Mouse (Mus musculus) embryo, embryonic 10.5 days (tissue): Measurements from ENCODE around the gene Pafah1b3.

Experiments used
- DNase-seq: peaks from one replicate; pipeline ENCODE4 v3.0.0-alpha.2; 2015; ENCODE audit warnings: low spot score

Pafah1b3 gene

DNA sequence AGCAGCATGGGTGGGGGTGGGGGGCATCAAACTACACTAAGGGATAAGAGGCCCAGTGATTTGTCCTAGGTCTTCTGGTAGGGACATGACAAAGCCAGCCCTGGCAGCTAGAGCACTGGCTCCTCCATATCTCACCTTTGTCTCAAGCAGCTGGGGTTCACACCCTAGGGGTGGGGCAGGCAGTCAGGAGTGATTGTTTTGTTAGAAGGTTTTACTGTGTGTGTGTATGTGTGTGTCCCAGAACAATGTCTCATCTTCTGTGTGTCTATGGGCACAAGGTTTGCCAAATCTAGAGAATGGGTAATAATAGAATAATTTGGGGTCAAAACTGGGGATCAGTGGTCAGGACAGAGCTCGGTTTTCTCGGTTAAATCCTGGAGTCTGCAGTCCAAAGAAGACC lies 7.7 kb upstream of the Pafah1b3 start:
- DNase-seq: no peak

DNA sequence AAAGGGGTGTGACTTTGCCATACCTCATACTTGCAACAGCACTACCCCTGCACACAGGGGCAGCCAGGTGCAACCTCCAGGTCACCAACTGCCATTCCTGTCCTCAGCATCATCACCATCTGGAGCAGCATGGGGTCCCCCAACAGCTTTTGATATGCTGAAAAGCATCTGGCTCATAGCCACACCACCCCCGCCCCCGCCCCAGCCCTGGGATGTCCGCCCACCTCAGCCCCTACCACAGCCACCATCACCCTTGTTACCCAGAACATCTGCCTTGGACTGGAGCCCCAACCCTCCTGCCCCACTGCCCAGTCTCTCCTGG lies 5.9 kb upstream of the Pafah1b3 start:
- no peak for DNase-seq

DNA sequence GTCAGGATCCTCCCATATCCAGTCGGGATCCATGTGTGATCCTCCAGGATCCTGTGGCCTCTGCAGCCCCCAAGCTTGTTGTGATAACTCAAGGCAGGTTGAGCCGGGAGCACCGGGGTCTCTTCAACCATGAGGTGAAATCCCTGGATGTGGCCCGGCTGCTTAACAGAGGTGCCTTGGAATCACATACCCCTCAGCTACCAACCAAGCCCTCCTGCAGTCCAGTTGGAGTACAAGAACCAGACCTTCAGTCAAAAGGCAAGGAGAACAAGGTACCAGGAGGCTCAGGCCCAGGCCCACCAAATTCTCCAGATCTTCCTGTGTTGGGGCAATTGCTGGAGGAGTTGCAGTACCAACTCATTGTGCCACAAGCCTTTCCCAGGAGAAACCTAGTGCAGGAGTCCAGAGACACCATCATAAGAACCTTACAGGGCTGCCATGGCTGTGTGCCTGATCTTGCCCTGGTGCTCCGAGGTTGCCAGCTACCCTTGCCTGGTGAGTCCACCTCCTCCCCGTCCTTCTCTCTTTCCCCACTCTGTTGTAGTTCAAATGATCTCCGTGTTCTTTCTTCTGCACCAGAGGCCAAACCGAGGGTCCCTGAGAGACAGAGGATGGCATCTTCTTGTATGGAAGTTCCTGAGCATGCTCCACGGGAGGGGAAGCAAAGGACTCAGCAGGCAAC lies 5.4 kb upstream of the Pafah1b3 start:
- no peak for DNase-seq

DNA sequence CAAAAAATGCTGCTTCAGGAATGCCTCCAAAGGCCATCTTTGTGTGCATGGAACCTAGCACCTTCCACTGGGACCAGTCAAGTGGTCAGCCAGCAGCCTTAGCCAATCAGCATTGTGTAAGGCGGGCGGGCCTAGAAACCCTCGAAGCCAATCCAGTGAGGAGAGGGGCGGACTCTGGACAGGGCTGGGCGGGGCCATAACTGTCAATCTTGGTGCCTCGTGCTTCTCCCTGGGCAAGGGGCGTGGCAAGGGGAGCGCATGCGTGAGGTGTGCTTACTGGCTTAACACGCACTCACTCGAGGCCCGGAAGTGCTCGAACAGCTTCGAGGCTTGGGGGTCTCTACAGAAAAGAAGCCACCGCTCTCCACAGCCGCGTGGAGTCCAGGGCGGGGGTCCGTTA lies 3.3 kb upstream of the Pafah1b3 start, which contains the start of gene Prr19:
Gene Prr19 (plus strand): TSS at position 349 of the 400 bp plus-strand sequence.
- DNase-seq: peak; percentile 82

DNA sequence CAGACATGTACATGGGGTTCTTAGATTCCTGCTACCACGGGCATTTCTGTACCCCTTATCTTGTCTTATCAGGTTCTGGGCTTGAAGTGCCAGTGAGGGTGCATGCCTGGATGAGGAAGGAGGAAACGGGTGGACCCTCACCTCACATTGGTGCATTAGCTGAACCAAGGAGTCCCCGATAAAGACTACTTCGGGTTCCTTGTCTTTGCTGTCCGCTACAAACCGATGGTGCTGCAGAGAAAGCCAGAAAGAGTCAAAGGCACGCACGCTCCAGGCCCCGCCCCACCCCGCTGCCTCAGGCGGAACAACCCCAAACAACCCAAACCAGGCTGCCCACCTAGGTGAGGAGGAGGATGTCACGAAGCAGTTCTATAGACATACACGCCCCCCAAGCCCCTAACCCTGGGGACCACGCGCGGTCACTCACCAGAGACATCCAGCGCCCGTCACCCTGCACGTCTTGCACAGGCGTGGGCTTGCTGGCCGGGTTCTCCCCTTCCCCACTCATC lies 787 bp downstream of the Pafah1b3 start:
- peak; percentile 60 for DNase-seq

DNA sequence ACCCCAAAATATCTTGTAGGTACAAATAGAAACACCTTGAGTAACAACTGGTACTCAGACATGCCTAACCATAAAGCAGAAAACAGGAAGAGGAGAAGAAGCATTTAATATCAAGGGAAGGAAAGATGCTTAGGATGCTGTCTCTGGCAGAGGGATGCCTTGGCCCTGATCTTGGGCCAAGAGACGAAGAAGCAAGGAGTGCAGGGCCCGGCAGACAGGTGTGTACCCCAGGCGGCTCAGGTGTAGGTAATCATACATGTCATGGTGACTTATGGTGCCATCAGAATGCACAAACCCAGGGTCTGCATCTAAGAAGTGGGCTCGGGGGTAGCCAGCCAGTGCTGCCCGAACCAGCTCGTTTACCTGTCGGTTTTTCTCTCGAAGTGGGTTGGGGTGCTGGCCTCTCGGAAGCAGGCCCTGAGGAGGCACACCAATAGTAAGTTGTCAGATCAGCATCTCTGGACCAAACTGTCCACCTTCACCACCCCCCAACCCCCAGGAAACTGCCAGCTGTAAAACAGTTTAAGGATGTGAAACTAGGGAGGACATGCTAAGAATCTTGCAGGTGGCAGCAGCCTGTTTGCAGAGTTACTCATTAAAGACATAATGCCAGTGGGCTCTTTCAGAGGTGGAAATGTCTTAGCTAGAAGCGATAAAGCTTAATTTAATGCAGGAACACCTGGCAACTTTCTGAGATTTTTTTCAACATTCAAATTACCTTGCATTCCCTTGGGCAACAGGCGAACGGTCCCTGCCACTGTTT lies 2.6 kb downstream of the Pafah1b3 start:
- no peak for DNase-seq

DNA sequence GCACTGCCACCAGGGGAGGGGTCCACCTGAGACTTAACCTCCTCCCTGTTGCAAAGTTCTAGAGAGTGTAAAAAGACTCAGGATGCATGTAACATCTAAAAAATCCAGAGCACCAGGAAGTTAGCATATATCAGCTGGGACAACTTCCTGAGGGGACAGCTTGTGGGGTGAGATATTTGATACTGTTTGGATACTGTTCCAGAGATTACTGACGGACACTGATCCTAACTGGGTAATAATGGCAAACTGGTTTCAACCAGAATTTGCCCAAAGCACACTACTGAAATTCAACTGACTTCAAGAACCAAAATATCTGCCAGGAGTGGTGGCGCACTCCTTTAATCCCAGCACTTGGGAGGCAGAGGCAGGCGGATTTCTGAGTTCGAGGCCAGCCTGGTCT lies 3.3 kb downstream of the Pafah1b3 start:
- DNase-seq: no peak

DNA sequence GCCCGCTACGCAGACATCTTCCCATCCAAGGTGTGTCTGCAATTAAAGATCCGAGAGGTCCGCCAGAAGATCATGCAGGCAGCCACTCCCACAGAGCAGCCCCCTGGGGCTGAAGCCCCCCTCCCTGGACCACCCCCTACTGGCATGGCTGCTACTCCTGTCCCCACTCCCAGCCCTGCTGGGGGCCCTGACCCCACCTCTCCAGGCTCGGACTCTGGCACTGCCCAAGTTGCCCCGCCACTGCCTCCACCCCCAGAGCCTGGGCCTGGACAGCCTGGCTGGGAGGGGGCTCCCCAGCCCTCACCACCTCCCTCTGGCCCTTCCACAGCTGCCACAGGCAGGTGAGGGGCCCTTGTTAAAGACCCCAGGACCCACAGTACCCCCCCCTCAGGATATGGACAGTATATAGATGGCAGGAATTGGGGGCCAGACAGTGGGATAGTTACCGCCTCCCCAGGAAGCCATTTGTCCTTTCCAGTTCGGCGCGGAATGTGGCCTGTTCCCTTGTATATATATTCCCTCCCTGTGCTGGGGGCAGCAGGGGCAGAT lies 4.5 kb downstream of the Pafah1b3 start:
- no peak for DNase-seq

DNA sequence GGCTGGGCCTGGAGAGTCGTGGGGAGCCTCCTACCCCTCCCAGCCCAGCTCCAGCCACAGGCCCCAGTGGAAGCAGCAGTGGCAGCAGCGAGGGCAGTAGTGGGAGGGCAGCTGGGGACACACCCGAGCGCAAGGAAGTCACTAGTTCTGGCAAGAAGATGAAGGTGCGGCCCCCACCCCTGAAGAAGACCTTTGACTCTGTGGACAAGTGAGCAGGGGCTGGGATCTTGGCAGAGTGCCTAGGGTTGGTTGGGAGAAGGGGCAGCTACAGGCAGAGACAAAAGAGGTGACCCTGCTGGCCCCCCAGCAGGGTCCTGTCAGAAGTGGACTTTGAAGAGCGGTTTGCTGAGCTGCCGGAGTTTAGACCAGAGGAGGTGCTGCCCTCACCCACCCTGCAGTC lies 5.7 kb downstream of the Pafah1b3 start:
- DNase-seq: no peak

DNA sequence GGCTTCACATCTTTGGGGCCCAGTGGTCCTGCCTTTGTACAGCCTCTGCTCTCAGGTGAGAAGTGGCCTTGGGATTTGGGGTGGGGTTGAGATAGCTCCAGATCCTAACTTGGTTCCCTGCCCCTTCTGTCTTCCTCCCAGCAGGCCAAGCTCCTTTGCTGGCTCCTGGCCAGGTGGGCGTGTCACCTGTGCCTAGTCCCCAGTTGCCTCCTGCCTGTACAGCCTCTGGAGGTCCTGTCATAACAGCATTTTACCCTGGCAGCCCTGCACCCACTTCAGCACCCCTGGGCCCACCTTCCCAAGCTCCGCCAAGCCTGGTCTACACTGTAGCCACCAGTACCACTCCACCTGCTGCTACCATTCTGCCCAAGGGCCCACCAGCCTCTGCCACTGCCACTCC lies 6.9 kb downstream of the Pafah1b3 start:
- no peak for DNase-seq

DNA sequence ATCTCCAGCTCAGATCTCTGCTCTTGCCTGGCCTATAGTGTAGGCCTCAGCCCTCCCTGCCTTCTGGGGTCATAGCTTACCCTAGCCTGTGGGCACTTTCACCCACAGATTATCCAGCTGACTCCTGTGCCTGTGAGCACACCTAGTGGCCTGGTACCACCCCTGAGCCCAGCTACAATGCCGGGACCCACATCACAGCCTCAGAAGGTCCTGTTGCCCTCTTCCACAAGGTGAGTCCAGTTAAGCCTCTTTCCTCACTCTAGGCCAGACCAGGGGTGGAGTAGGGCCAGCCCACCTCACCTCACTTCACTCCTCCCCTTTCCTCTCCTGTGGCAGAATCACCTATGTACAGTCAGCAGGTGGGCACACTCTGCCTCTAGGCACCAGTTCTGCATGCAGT lies 7.3 kb downstream of the Pafah1b3 start:
- DNase-seq: no peak

DNA sequence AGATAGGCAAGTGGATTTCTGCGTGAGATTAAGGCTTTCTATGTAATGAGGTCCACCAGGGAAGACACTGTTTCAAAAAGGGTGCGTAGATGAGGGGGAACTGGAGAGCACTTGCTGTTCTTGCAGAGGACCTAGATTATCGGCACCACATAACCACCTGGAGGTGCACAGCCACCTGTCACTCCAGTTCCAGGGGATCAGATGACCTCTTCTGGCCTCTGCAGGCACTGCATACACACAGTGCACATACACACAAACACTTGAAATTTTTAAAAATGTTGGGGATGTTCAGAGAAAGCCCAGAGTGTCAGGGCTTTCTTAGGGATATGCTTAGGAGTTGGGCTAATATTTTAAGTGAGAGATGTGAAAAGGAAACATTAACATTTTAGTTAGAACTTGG lies 7.9 kb downstream of the Pafah1b3 start:
- DNase-seq: no peak

DNA sequence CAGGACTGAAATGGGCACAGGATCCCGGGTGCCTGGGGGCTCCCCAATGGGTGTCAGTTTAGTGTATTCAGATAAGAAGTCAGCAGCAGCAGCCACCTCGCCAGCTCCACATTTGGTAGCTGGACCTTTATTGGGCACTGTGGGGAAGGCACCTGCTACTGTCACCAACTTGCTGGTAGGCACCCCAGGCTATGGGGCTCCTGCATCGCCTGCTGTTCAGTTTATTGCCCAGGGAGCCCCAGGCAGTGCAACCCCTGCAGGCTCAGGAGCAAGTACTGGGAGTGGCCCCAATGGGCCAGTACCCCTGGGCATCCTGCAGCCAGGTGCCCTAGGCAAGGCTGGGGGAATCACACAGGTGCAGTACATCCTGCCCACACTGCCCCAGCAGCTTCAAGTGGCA lies 9.1 kb downstream of the Pafah1b3 start:
- no peak for DNase-seq

DNA sequence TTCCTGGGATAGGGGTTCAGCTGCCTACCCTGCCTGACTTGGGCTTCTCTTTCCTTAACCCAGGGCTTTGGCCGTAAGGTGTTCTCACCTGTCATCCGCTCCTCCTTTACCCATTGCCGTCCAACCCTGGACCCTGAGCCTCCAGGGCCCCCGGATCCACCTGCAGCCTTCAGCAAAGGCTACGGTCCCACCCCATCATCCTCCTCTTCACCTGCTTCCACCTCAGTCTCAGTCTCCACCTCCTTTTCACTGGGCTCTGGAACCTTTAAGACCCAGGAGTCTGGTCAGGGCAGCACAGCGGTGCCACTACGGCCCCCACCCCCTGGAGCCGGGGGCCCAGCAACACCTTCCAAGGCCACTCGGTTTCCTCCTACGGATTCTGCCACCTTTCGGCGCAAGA lies 9.8 kb downstream of the Pafah1b3 start:
- DNase-seq: no peak

DNA sequence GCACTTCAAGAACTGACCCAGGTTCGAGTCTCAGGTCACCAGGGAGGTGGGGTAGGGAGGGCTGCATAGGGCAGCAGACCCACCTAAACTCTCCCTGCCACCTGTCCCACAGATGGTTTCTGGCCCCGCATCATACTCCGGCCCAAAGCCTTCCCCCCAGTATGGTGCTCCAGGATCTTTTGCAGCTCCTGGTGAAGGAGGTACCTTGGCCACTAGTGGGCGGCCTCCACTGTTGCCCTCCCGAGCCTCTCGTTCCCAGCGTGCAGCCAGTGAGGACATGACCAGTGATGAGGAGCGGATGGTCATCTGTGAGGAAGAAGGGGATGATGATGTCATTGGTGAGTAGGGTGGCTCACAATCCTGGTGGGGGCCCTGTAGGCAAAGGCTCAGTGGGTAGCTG lies 10.8 kb downstream of the Pafah1b3 start:
- no peak for DNase-seq

DNA sequence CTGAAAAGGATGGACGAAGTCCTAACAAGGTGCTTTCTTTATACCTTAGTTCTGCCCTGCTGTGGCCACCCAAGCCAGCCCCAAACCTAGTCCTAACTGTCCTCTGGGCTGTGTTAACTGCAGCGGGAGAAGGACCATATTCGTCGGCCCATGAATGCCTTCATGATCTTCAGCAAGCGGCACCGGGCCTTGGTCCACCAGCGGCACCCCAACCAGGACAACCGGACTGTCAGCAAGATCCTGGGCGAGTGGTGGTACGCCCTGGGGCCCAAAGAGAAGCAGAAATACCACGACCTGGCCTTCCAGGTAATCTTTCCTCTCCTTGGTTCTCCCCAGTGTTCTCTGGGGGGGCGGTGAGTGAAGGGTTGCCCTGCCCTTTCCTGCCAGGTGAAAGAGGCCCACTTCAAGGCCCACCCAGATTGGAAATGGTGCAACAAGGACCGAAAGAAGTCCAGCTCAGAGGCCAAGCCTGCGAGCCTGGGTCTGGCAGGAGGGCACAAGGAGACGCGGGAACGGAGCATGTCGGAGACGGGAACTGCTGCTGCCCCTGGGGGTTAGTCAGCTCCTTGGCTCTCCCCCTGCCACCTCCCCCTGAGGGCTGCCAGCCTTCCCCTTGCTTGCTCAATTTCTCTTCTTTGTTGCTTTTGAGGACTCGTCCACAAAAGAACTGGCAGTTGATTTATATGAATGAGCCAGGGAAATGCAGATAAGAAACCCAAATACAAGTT lies 12.1 kb downstream of the Pafah1b3 start:
- DNase-seq: no peak

DNA sequence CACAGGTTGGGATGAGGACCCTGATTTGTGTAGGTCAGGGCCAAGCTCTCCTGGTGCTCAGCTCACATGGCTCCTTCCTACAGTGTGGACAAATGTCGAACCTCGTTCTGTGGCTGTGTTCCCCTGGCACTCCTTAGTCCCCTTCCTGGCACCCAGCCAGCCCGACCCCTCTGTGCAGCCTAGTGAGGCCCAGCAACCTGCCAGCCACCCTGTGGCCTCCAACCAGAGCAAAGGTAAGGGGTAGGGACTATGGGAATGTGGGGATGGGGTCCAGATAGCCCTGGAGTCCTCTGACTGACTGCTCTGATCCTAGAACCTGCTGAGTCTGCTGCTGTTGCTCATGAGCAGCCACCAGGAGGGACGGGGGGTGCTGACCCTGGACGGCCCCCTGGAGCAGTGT lies 13.0 kb downstream of the Pafah1b3 start:
- DNase-seq: no peak

DNA sequence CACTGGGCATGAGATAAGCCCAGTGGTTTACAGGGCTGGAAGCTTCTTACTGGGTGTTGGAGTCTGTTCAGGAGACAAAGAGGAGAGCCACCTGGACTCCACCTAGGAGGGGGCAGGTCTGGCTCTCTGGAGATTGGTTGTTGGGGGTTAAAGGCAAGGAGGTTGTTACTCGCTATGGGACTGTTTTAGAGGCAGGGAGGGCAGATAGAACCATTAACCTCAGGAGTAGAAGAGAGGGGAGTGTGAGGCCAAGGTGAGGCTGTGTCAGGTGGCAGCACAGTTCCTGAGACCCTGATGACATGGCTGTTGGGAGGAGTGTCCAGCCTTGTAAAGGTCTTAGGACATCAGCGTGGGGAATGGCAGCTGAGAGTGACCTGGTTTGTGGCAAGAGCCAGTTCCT lies 13.6 kb downstream of the Pafah1b3 start:
- no peak for DNase-seq

DNA sequence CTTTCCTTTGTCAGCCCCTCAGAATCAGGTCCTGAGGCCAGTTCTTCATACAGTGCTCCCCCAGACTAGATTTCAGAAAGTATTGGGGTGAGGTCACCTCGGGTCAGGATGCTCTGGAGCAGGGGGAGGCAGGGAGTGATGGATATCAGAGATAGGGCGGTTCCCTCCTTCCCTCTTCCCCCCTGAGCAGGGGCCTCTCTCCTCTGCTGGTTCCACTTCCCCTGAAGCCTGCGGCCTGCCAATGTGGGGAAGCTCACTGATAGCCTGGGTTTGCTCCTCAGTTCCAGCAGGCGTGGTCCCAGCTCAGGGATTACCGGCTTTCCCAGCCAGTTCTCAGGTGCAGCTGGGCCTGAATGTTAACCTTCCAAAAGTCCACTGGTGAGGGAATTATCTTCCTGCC lies 14.1 kb downstream of the Pafah1b3 start:
- DNase-seq: no peak

DNA sequence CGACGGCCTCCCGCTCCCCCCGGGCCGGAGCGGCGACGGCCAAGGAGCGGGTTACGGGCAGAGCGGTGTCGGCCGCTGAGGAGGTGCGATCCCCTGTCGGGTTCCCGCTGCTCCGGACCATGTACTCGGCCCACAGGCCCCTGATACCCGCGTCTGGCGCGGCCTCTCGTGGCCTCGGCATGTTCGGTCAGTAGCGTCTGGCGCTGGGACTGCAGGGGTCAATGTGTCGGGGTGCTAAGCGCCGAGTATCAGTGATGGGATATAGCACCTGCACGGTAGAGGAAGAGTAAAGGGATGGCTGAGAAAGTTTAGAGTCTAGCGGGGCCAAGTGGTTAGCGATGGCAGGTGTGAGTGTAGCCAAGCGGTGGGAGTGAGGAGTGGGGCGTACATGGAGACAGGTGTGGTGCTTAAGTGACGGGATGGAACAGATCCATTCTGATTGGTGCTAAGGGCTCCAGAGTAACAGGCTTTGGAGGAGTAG lies 15.0 kb downstream of the Pafah1b3 start:
- peak; percentile 56 for DNase-seq

DNA sequence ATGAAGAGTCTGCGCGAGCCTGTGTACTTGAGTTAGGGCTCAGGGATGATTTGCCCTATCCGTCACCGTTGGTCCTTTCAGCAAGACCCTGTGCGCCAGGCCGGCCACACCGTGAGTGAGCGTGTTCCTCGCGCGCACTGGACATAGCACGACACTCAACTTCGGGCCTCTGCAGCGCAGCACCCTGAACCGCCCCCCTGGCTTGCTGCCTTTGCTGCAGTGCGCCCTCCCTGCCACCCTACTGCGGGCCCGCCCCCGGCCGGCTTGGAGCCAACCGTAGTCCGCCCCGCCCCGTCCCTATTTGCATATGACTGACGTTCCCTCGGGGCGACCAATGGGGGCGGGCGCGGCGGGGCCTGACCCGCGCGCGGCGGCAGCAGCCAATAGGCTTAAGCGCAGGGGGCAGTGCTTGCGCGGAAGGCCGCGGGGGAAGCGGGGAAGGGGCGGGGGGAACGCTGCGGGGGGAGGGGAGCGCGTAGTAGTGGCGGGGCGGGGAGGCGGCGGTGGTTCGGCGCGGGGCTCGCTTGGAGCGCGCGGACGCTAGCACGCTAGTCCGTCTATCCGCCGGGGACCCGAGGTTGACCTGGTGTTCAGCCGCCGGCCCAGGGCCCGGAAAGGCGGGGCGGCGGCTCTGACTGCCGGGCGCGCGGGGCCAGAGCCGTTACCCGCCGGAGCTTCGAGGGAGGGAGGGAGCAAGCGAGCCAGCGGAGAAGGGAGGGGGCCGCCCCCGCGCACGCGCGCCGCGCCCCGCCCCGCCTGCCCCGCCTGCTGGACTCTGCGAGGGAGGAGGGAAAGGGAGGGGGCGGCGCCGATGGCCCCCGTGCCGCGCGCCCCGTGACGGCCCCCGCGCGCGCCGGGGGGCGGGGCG lies 15.8 kb downstream of the Pafah1b3 start:
- peak; percentile 99 for DNase-seq
